Mouse (Mus musculus) mesoderm, embryonic 11.5 days (tissue): ENCODE measurements at regions not wholly inside any gene's neighbourhood (a gene's known extent, or its start where the extent isn't known, plus 50 kb on each side); places are given as distances from the start of the nearest gene placed in this dataset.

ENCODE experiments used
- DNase-seq: peaks from one replicate; pipeline ENCODE4 v3.0.0-alpha.2; 2012; ENCODE audit warnings: low read depth, low spot score

DNA sequence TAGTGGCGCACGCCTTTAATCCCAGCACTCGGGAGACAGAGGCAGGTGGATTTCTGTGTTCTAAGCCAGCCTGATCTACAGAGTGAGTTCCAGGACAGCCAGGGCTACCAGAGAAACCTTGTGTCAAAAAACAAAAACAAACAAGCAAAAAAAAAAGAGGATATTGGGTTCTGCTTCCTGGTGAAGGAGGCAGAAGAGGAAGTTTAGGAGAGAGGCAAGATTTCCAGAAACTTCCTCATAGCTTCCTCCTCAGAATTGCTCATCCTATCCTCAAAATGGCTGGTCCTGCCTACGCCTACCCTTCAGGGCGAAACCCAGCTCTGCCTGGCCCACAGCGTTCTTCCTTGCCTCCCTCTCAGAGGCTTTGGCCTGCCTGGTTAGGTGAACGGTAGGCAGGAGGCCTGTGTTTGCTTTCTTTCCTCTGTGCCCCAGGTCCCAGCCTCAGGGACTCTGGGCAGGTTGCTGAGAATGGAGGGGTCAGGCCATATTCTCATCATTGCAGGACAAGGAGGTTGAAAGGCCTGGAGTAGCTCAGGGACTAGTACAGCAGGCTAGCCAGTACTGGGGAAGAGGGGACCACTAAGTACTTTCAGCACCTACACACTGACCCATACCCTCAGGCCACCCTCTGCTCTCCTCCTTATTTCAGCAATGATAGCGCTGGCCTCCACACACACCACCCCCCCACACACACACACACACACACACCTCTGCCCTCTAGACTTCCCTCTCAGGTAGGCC lies 79.6 kb downstream of the Zfp36l2 start:
- DNase-seq: no peak

DNA sequence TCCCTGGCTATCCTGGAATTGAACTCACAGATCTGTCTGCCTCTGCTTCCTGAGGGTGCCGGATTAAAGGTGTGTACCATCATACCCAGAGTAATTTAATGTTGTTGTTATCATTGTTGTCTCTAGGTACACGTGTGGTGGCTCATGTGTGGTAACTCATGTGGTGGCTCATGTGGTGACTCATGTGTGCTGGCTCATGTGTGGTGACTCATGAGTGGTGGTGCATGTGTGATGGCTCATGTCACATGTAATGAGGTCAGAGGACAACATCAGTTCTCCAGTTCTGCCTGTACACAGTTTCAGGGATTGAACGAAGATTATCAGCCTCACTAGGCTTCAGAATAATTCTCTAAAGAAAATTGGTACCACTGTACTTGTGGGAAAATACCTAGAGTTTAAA lies 80.2 kb downstream of the Zfp36l2 start:
- DNase-seq: no peak

DNA sequence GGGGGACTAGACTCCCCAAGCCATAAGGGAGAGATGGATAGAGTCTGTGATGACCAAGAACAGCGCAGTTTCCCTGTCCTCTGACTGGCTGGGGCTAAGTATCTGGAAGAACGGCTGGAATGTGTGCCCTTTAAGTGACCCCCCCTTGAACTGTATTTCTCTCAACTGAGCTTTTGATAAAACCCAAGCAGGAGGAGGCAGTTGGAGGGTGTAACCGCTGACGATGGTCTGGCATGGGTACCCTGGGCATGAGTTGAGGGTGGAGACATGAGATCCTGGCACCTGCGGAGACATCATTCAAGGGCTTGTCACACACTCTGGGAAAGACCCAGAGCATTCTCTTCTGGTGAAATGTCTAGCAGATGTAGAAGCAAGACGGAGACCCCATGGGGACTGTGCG lies 83.5 kb downstream of the Zfp36l2 start:
- DNase-seq: no peak

DNA sequence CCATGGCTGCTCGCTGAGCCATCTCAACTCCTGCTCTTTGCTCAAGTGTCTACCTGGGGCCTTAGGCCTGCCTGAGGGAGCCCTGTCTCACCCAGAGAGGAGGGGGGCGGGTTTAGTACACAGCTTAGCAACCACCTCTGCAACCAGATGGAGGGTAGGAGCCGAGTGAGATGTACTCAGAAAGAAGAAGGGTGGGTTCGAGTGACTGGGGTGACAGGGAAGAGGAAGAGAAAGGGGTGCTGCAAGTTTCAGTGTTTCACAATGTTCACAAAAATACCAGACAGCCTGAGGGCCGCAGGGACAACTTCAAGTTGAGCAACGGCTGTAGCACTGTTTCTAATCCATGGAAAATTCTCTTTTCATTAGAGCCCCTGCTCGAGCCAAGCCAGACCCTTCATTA lies 84.4 kb downstream of the Zfp36l2 start:
- no peak for DNase-seq

DNA sequence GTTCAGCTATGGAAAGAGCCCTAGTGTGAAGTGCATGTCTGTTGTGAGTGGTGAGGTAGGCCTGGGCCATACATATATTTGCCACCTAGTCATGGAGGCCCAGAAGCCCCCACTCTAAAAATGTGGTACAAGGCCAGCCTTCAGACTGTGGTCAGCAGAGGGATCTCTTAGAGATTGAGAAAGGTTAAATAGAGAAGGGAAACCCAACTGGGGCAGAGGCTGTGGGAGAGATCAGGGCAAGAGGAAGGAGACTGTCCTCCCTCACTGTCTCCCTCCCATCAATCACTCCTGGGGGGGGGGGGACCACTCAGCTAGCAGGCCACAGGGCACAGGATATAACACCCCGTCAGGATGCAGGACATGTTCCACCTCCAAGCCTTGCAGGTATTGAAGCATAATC lies 86.1 kb downstream of the Zfp36l2 start:
- no peak for DNase-seq

DNA sequence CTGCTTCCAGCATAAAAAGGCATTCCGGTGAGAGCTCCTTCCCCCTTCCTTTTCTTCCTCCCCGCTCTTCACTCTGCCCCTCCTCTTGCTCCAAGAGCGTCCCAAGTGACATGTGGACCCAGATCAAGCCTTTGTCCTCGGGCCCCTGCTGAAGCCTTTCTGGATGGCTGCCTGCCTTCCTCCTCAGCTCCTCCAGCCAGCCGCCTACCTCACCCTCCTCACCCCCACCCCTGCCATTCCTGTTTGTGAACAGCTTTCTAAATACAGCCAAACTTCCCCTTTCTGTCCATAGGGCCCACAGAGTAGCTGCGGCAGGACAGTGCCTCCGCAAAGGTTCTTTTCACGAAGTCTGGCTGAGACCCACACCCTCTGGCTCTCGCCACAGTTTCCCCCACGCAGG lies 87.2 kb downstream of the Zfp36l2 start:
- DNase-seq: no peak

DNA sequence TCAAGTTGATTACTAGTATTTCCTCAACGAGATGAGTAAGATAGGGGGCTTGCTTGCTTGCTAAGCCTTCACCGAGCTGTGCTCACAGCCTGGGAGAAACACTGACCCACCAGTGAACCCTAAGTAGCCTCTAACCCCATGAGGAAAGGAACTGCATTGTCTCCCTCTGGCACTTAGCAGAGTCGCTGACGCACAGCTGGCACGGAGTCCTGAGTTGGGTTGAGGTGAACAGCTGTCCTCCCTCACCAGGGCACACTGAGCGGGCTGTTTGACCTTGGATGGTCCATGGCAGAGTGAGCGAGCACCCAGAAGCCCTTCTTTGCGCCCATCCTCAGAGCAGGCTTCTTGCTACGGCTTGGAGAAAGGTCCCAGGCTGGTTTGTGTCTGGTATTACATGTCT lies 88.0 kb downstream of the Zfp36l2 start:
- DNase-seq: no peak

DNA sequence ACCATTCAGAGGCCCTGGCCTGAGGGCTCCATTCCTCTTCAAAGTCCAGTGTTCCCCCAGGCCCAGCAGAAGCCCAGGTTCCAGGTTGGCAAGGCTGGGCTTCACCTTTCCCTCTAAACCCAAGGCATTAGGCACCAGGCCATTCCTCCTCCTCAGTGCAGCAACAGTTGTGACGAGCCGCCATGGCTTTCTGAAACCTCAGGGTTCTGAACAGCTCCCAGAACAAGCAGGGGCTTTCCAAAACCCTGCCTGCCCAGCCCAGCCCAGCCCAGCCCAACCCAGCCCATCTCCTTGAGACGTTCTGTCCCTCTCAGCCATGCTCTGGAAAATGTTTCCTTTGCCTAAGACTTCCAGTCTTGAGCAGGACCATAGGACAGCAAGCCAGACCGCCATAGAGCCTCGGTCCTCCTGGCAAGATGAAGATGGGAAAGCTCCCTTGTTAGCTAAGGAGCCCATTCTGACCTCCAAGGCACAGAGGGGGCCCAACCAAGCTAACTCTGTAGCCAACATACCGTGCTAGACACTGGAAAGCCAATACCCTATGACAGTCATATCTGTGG lies 89.8 kb downstream of the Zfp36l2 start:
- DNase-seq: no peak

DNA sequence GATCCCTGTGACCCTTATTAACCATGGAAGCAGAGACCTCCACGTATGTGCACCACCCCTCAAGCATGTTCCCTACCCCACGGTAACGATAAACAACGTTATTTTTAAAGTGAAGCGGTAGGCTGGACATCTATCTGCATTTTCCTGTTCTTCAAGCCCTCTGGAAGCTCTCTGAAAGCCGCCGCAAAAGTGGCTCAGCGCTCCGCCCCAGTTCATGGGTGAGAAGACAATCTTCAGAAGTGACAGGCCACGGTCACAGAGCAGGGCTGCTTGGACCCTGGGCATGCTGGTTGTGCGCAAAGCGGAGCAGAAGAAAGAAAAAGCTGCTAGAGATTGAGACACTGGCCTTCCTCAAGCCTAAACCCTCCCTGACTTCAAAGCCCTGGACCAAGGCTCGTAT lies 90.5 kb downstream of the Zfp36l2 start:
- no peak for DNase-seq

DNA sequence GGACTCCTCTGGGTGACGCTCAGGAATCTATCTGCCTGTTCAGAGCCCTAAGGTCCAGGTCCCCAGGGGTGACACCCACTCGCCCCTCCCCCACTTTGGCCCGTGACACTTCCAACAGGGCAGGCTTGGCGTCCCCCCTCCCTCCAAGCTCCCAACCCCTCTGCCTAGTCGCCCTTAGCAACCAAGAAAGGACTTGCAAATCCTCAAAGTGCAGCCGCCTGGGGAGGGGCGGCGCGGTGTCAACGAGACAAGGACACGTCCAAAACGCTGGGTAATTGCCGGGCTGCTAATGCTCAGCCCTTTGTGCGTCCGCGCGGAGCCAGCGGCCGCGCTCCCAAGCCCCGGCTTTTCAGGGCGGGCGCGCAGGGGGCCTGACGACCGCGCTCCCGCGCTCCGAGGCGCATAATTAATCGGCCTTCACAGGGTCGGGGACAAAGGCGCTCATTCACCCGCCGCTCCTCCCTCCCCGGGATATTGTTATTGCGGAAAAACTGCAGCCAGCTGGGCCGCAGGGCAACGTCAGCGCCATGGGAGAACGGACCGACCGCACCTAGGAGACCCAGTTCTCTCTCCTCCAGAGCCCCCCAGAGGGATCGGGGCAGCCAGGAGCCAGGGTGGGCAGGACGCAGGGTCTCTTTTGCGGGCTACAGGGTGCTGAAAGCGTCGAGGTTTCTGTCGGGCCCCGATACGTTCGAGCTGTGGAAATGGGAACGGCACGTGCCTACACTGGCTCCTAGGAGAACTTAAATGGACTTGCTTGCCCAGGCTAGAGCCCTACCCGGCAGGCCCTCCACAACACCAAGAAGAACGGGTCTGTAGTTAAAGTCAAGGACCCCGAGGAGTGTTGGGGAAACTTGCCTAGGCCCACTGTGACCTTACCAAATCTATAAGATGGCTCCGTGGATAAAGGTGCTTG lies 91.1 kb downstream of the Zfp36l2 start:
- DNase-seq: peak; percentile 92

DNA sequence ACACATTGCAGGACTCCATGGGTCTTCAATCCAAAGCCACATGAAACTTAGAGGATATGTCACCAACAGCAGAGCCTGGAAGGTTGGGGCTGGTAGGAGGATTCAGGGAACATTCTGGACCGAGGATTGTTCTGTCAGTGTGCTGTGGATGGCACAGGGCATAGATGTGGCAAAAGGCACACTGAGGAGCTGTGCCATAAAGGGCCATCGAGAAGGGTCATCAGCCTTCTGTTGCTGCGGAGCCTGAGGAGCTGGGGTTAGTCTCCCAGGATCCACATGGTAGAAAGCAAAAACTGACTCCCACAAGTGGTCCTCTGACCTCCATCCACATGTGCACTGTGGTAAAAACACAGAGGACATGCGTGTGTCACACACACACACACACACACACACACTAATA lies 91.9 kb downstream of the Zfp36l2 start:
- no peak for DNase-seq

DNA sequence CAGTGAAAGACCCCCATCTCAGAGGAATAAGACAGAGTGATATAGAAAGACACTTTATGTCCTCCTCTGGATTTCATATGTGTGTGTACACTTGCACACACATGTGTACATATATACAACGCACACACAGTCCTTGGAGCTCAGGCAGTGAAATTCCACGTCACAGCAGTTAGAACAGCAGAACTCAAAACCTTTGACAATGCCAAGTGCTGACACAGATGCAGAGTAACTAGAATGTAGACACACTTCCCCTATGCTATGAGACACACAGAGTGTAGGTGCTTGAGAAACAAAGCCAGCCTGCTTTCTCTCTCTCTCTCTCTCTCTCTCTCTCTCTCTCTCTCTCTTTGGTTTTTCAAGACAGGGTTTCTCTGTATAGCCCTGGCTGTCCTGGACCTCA lies 92.7 kb downstream of the Zfp36l2 start:
- DNase-seq: no peak

DNA sequence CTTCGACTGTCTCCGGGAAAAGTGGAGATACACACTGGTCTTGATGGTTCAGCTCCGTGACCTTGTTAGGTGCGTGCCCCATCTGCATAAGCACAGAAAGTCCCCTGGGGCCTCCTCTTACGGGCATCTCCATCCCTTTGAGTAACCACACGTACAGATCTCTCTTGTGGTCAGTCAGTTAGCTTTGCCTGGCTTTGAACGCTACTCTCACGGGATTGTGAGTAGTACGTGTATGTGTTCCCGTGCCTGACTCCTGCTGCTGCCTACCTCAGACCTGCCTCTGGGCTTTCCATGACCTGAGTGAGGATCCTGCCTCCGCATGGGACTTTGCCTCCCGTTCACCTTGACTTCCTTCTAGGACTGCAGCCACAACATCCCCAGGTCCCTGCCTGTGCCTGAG lies 101.4 kb downstream of the Zfp36l2 start:
- DNase-seq: no peak

DNA sequence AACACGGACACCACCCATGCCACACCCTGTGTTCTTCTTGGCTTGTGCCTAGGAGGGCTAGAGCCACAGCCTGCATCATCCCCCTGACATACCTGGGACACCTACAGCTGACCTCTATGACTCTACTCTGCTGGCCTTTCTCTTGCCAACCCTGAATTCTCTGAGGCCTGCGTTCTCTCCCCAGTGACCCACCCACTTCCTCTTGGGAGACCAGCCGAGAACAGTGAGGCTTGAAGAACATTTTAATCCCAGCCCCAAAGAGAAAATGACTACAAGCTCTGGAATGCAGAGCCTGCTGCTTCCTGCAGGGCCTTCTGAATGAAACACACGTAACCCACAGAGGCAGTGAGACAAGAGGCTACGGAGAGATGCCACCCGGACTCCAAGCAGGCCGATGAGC lies 102.0 kb downstream of the Zfp36l2 start:
- DNase-seq: peak; percentile 17

DNA sequence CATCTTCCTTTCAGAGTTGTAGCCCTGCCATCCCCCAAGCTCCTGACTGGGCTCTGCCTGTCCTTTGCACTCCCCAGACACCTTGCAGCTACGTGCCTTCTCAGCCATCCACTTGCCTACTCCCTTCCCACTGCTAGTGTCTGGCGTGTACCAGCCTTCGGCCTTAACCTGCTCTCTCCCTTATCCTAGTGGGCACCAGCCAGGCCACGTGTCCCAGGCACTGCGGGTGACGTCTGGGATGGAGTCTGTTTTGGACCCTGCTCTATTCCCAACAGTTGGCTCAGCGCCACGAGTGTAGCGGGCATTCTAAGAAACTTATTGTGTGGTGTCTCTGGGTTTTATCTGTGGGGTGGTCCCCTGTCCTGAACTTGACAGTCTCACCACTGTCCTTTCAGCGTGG lies 102.5 kb downstream of the Zfp36l2 start:
- DNase-seq: no peak

DNA sequence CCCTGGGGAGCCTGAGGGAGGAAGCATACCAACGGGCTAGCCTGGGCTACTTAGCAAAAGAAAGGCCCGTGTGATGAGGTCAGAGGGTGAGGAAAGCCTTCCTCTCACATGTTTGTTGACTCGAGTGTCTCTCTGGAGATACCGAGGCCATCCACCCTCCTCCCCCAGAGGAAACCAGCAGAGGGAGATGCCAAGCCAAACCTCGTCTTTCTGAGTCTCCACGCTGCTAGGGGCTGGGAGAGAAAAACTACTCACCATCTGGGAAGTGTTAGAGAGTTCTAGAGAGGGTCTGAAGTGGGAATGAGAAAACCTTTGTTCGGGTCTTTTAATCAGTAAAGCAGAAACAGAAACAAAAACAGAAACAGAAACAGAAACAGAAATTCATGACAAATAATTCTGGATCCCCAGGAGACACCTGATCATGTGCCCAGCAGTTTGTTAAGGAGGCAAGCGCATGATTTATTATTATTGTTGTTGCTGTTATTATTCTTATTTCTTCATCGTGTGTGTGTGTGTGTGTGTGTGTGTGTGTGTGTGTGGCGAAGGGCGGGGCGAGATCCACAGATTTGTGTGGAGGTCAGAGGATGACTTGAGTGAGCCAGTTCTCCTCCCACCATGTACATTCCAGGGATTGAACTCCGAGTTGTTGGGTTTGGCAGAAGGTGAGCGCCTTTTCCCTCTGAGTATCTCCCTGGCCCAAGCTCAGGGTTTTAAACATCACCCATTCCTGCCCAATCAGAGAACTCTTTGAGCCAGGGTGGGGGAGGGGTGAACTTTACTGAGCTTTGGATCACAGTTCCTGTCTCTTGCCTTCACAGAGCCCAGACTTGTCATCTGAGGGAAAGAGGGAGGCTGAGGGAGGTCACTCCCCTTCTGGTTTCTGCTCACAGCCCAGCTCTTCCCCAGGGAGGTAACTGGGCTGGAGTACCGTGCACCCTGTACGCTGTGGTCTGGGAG lies 104.2 kb downstream of the Zfp36l2 start:
- DNase-seq: no peak

DNA sequence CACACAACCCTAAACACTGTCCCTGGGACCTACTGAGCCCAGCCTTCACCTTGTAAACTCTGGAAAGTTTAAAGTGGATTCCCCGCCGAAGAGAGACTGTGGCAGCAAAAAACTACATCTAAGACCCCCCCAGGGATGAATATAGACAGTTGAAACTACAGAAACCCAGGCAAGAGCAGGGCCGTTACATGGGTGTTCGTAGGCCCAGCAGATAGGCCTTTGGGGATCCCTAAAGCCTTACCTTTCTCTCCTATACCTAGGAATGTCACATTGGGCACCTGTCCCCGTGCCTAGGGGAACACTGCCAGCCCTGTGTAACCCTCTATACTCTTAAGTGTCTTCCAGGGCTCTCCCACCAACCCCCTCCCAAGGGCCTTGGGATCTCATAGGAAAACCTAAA lies 105.2 kb downstream of the Zfp36l2 start:
- no peak for DNase-seq

DNA sequence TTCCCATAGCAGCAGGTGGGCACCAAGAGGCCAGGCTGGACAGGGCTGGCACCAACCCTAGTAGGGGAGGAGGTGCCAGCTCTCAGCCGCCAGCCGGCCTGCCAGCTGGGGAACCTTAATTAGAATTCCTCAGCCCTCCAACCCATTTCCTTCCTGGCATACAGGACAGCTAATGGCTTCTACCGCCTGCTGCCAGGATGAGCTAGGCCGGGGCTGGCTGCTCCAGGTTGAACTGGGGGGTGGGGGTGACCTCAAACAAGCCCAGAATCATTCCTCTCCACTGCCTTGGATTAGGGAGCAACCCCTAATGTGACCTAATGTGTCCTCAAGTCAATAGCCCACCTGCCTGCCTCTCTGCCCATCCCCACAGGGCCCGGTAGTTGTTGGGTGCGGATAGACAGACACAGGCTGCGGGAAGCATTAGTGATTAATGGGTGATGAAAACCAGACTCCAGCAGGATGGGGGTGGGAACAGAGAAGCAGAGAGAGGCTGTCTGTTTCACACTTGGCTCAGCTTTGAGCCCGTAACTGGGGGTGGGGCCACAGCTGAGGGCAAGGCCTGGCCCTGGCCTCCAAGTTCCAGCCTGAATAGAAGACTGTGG lies 105.9 kb downstream of the Zfp36l2 start:
- DNase-seq: peak; percentile 41

DNA sequence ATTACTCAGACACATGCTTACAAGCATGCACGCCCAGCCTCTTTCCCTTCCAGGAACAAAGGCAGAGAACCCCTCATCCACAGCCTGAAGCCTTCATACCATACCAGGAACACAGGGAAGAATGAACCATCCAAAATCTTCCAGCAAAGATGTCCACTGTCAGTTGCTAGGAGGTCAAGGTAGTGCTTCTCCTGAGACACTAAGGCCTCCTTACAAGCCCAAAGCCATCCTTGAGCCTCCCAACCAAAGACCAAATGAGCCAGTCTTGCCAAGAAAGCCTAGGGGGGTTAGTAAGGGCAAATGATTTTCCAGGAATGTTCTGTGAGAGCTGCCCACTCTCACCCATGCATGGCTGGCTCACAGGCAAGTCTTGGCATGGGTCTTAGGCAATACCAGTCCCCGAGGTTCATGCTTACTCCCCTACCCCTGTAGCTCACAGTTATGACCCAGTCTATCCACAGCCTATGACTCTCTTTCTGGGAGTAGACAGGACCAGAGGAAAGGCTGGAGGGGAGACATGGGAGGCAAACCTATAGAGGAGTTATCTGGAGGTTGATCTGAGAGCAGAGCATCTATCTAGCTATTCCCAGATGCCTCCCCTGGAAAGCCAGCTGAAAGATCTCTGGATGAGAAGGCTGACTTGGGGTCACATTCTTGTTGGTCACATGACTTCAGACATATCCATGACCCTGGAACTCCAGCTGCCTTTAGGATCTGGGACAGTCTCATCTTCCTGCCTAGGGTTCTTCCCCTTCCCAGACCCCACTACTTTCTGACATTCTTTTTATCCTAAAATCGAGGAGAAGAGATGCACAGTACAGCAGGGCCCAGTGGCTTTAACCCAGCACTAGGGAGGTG lies 112.4 kb downstream of the Zfp36l2 start:
- no peak for DNase-seq
